Mouse (Mus musculus) lung, adult 2 months (tissue): ENCODE measurements around the gene Eif4b. TPM values are rescaled to one million over a fixed set of nuclear protein-coding genes. Genes with fewer than 3 reads are reported as not detected.
A peak's percentile ranks its signal among the peaks of the same experiment; 100 is the strongest.

Experiments
- DNase-seq: peaks from one replicate; pipeline ENCODE4 v3.0.0; 2022
- H3K4me1 ChIP-seq: fragments of 200-500 bp; 2 replicates; pipeline ENCODE4 v1.6.1; 2011; ENCODE audit warnings: low read length; ENCODE audit not compliant: control insufficient read depth, insufficient read depth
- H3K4me3 ChIP-seq: fragments of 200-500 bp; replicated peaks from 2 replicates; pipeline ENCODE3; 2011; ENCODE audit warnings: low read depth, mild to moderate bottlenecking, control low read depth, low read length; ENCODE audit errors: extremely low read depth
- CTCF ChIP-seq: fragments of 200-500 bp; IDR thresholded peaks from 2 replicates; pipeline ENCODE4 v1.5.1; 2011; ENCODE audit warnings: mild to moderate bottlenecking, low read length, control low read depth; ENCODE audit not compliant: insufficient read depth
- POLR2A ChIP-seq: fragments of 200-500 bp; IDR thresholded peaks from 2 replicates; pipeline ENCODE4 v1.6.1; 2011; ENCODE audit warnings: low read depth, mild to moderate bottlenecking, control low read depth, low read length, borderline replicate concordance; ENCODE audit errors: extremely low read depth
- WGBS: fragments of 180-500 bp; shearing (Covaris S2); methylation state at CpG from one replicate; pipeline ENCODE4 v1.1.7; 2018; 5-methylcytosine and 5-hydroxymethylcytosine counted together
- polyA plus RNA-seq: library from polyadenylated mRNA; depleted of rRNA; stranded (reverse); fragments of >200 nt; gene quantifications from 2 replicates; pipeline ENCODE4 v1.2.3, GENCODE M21; 2012

Gene Eif4b
- polyA plus RNA-seq, 1 experiment: 87.1 TPM

- Histone ChIP-seq H3K4me1 (no peaks in the 10 kb centered on the region), H3K4me3 (no peak overlapping the region)
- 49% methylated on average over 12 of the region's 12 CpGs for WGBS
- TF ChIP-seq POLR2A (no peak), CTCF (no peak)
- no peak for DNase-seq
These were observed 17.6 kb downstream of the Eif4b start for GRCm38 (mm10) chr15:102091063-102091679.

GRCm38 (mm10) chr15:102091688-102092087 is 18.1 kb downstream of the Eif4b start:
- WGBS: 85% methylated on average over 1 of the region's 1 CpGs
- no peak overlapping the region for H3K4me3 ChIP-seq
- DNase-seq: no peak
- no peak for TF ChIP-seq CTCF
- no peak for TF ChIP-seq POLR2A
- no peaks in the 10 kb centered on the region for H3K4me1 ChIP-seq

DNA sequence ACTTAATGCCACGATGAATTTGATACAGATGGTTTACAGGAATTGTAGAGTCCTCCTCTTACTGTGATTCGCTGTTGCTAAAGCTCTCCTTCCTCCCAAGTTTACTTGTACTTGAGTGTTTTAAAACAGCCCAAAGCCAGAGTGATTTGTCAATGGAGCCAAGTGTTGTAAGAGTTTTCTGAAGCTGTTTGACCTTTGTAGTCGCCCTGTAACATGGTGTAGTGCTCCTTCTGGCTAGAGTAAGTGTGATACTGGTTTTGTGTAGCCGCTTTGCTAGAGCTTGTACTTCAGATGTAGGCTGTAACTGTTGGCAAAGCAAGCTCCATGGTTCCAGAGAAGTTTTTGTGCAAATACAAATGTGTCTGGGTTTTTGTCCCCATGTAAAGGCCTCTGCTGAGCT is 18.6 kb downstream of the Eif4b start:
- DNase-seq: no peak
- Histone ChIP-seq H3K4me3 (no peak overlapping the region), H3K4me1 (peaks cover 2% of the 10 kb centered on the region)
- no peak for TF ChIP-seq CTCF
- no peak for TF ChIP-seq POLR2A
- WGBS: 60% methylated on average over 4 of the region's 4 CpGs

- no peak for DNase-seq
- H3K4me3 ChIP-seq: no peak overlapping the region
- no peak for TF ChIP-seq CTCF
- no peak for TF ChIP-seq POLR2A
- WGBS: 48% methylated on average over 2 of the region's 2 CpGs
- peaks cover 5% of the 10 kb centered on the region for H3K4me1 ChIP-seq
These were observed 20.6 kb downstream of the Eif4b start for GRCm38 (mm10) chr15:102094157-102094556.

DNA sequence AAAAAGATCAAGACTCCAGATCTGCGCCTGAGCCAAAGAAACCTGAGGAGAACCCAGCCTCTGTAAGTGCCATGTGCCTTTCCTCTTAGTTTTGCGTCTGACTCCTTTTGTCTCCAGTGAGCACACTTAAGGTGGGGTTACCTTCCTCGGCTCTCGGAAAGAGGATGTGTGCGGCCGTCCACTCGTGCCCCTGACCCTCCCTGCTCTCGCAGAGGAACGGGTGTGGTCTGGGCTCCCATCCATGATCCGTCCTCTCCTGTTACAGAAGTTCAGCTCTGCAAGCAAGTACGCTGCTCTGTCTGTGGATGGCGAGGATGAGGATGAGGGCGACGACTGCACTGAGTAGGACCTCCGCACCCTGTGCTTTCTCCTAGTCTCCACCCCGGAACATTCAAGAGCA is 21.4 kb downstream of the Eif4b start:
- peaks cover 5% of the 10 kb centered on the region for H3K4me1 ChIP-seq
- DNase-seq: no peak
- TF ChIP-seq CTCF: no peak
- no peak for TF ChIP-seq POLR2A
- 53% methylated on average over 16 of the region's 16 CpGs for WGBS
- no peak overlapping the region for H3K4me3 ChIP-seq

DNA sequence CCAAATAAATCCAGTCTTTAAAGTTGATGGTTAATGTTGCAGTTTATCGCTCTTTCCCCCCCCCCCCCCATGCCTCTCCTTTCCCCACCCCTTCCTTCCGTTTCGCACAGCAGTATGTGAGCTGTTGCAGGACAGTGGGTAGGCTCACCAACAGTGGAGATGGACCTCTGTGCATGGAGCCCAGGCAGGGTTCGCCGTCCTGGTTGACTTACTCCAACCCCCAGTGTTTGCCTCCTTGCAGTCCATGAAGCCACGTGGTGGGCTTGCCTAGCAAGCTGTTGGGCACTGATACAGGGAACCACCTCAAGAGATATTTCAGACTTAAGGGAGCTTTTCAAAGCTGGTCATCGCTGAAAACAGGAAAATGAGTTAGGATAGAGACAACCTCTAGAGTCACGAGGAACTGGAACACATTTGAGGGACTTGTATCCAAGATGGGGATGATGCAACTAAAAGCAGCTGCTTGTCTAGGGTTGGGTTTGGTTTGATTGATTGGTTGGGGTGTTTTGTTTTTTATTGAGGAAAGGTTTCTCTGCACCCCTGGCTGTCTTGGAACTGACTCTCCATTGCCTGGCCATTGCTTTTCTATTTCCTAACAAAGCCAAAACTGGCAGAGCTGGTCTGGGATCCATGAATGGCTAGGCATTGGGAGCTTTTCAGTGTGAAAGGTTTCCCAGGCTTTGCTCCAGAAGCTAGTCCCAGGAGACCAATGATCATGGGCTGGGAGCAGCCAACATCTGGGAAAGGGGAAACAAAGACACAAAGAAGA is 23.8 kb downstream of the Eif4b start:
- TF ChIP-seq CTCF (no peak), POLR2A (no peak)
- WGBS: 43% methylated on average over 8 of the region's 8 CpGs
- no peak overlapping the region for H3K4me3 ChIP-seq
- peaks cover 13% of the 10 kb centered on the region for H3K4me1 ChIP-seq
- DNase-seq: no peak

- no peak for DNase-seq
- H3K4me1 ChIP-seq: peaks cover 13% of the 10 kb centered on the region
- no peak for TF ChIP-seq POLR2A
- no peak for TF ChIP-seq CTCF
- WGBS: 46% methylated on average over 5 of the region's 5 CpGs
- H3K4me3 ChIP-seq: no peak overlapping the region
These were observed 24.5 kb downstream of the Eif4b start for GRCm38 (mm10) chr15:102097991-102098555.

DNA sequence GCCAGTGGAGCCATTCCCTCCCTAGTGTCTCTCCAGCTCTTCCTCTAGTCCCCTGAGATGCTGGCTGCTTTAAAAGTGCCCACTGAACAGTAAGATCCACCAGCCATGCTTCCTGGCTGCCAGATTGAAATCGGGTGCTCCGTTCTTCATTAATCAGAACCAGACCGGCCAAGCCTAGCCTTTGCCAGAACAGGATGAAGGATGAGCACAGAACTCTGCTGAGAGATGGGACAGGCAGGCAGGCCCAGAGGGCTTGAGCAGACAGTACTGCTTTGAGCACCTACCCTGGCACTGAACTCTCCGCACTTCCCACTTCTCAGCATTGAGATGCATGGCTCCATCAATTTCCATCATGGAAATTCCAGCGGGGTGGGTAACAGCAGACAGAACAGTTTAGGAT is 25.7 kb downstream of the Eif4b start:
- WGBS: 53% methylated on average over 5 of the region's 5 CpGs
- DNase-seq: no peak
- TF ChIP-seq CTCF (no peak), POLR2A (no peak)
- H3K4me1 ChIP-seq: peaks cover 13% of the 10 kb centered on the region
- H3K4me3 ChIP-seq: no peak overlapping the region

- Histone ChIP-seq H3K4me3 (peak overlapping the region; percentile 68), H3K4me1 (peaks cover 16% of the 10 kb centered on the region)
- no peak for TF ChIP-seq CTCF
- no peak for TF ChIP-seq POLR2A
- DNase-seq: no peak
- WGBS: 27% methylated on average over 8 of the region's 8 CpGs
These were observed 26.2 kb downstream of the Eif4b start for GRCm38 (mm10) chr15:102099771-102100160.

GRCm38 (mm10) chr15:102100161-102100981 is 26.8 kb downstream of the Eif4b start, which contains the start of gene Tns2:
Tns2 (plus strand) TSS chr15:102100413.
- peak; percentile 67; the same call in 1 of the 2 replicates for TF ChIP-seq POLR2A
- no peak for TF ChIP-seq CTCF
- Histone ChIP-seq H3K4me3 (peak within 1 kb of the TSS; percentile 68), H3K4me1 (peaks cover 20% of the 10 kb centered on the region)
- WGBS: under 1% methylated on average over 66 of the region's 82 CpGs
- peak; percentile 82 for DNase-seq
